Mouse (Mus musculus): ENCODE measurements around the gene Btbd9. TPM values are rescaled to one million over a fixed set of nuclear protein-coding genes. Genes with fewer than 3 reads are reported as not detected.

The Btbd9 gene
- total RNA-seq, 2 experiments from 2014 or later = 110 to 126 TPM

DNA sequence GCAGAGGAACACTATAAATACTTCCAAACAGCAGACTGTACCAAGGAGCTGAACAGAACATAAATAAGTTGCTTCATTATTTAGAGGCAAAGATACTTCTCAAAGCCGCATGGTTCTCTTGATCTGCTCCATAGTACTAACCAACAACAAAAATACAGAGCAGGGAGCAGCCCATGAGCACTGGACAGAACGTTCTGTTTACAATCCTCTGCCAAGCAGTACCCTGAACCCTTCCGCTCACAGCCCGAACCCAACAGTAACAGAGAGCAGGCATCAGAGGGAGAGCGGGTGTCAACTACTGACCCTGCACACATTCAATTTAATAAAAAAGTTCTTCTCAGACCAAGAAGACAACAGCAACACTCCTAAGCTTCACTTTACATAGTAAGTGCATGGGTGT lies 117.4 kb downstream of the Btbd9 start:
- intact Hi-C loops (cut with DNase I) = loop anchor here (5.0 to 10.0 kb wide), 2 partner anchors 356 to 572 kb away; no protein-coding TSS in a partner anchor
- DNase-seq = no peak

DNA sequence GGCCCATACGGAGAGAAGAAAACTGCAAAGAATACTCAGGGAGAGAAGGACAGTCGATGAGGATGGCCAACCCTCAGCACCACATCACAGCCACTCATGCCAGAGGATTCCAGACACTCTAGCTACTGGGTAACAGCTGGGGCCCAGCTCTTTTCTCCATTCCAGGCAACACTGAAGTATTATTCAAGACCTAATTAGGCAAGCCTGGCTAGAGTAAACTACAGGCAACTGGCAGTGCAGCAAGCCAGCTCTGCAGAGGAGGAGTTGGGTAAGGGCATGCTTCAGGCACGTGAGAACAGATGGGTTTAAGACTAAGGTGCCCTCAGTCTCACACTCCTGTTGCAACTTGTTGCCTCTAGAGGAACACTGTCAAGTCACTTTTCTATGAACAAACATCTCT lies 118.0 kb downstream of the Btbd9 start:
- peak; percentile 31 for DNase-seq
- intact Hi-C loops (cut with DNase I) = loop anchor here (5.0 to 10.0 kb wide), 2 partner anchors 356 to 571 kb away; no protein-coding TSS in a partner anchor

DNA sequence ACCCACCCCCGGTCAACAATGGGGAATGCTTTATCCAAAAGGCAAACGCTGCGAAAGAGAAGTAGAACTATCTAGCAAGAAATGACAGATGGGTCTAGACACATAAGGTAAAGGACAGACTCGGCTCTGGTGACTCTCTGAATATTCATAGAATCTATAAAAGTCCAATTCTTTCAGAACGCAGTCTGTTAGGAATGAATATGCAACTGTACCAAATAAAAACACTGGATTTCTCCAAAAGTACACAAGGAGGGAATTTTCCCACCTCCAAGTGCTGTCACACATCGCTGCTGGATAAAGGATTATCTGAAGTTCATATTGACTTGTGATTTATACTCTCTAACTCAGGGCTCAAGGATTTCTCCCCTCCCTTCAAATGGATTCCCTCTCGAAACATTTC lies 118.8 kb downstream of the Btbd9 start:
- intact Hi-C loops (cut with DNase I) = loop anchor here (5.0 to 10.0 kb wide), 2 partner anchors 357 to 570 kb away; no protein-coding TSS in a partner anchor
- no peak for DNase-seq

DNA sequence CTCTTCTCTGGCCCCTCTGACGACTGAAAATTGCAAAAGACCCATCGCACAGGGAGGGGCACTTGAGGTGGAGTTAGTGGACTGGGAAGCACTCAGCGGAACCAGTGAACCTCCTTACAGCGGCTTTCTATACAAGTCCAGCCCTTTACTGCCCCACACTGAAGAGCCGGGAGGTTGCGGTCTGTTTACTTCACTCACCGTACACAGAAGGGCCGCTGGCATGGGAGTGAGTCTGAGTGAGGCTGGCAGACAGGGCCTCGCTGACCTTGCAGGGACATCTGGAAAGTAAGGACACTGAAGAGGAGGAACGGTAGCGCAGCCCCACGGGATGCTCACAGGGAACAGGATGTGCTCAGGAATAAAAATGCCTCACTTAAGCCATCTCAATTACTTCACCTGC lies 120.0 kb downstream of the Btbd9 start:
- intact Hi-C loops (cut with DNase I) = loop anchor here (5.0 to 10.0 kb wide), 2 partner anchors 359 to 569 kb away; no protein-coding TSS in a partner anchor
- DNase-seq = no peak

DNA sequence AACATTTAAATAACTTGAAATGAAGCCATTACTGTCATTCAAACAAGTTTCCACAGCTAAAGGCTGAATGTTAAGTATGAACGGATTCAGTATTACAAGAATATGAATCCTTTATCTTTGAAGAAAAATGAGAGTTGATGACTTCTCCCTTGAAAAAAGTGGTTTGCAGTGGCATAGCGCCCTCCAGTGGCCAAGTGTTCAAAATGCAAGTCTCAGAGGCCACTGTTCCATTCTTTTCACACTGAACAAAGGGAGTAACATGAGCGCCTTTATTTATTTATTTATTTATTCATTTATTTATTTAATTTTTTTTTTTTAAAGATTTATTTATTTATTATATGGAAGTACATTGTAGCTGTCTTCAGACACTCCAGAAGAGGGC lies 121.4 kb downstream of the Btbd9 start:
- DNase-seq = peak; percentile 78
- intact Hi-C loops (cut with DNase I) = loop anchor here (5.0 to 10.0 kb wide), 2 partner anchors 360 to 568 kb away; no protein-coding TSS in a partner anchor

DNA sequence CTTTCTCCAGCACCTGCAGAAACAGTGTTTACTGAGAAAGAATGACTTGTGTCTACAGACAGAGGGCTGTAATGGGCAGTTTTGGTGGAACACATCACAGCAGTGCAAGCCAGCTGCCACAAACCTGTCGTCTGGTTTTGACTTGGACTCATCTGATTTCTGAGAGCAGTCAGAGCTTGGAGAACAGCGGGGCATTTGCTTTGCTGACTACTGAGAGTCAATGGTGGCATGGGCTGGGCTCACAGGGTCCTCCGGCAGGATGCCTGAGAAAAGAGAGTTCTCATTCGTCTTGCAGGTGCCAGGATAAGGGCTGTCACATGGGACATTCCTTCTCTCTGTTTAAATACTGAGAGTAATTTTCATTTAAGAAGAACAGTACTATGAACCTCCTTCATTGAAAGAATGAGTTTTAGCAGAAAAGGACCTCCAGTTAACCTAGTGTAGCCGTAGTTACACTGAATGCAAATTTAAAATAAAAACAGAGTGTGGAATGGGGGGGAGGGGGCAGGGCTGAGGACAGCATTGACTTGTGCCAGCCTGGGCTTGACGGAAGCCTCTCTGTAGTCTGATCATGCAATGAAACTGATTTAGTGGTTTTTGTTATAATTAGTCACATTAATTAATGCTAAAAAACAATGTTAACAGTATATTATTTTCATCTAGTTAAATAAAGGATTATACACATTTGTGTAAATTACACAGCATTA lies 122.0 kb downstream of the Btbd9 start:
- DNase-seq = peak; percentile 34
- intact Hi-C loops (cut with DNase I) = loop anchor here (10.0 kb wide), 1 partner anchor 360 kb away; no protein-coding TSS in a partner anchor

DNA sequence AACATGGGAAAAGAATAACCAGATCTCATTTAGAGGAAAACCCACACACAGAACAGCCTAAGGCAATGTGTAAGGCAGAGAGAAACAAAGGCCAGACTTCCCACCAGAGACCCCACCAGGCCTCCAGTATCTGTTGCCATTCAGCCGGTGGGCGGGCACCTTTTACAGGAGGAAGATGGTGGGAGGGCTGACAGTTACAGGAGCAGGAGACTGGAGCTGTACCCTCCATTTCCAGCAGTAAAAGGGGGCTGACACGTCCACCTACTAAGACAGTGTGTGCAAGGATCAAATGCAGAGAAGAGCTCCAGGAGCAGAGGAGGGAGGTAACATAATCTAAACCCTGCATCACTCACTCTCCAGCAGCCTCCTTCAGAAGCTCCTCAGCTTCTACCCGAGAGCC lies 123.0 kb downstream of the Btbd9 start:
- no peak for DNase-seq
- intact Hi-C loops (cut with DNase I) = loop anchor here (10.0 kb wide), 1 partner anchor 362 kb away; no protein-coding TSS in a partner anchor

DNA sequence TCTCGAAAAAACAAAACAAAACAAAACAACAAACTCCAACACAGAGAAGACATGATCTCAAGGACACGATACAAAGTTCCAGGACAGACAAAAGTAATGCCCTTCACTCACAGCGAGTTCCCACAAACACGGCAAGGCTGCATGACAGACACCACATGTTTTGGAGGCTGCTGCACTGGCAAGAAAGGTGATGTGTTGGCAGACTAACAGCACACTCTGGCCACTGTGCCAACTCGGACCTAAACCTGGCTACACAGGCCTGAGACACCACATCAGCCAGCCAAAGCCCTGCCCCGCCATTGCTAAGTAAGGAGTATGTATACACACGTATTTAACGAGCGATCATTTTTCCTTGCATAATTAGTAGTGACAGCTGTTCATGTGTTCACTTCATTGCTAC lies 123.9 kb downstream of the Btbd9 start:
- intact Hi-C loops (cut with DNase I) = loop anchor here (10.0 kb wide), 1 partner anchor 362 kb away; no protein-coding TSS in a partner anchor
- DNase-seq = no peak

DNA sequence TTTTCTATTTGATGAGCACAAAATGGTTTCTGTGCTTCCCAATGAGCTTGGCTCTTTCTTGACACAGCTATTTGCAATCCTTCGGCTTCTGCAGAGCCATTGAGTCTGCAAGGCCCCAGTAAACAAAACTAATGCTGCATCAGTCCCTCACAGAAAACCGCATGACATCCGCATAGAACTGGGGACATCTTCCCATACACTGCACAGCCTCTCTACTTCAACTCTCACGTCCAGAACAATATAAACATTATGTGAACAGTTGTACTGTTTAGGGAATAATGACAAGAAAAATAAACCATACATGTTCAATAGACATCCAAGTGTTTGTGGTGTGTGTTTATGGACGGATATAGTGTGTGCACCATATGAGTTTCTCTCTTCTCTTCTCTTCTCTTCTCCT lies 127.7 kb downstream of the Btbd9 start:
- DNase-seq = no peak
- intact Hi-C loops (cut with DNase I) = no loop called here

DNA sequence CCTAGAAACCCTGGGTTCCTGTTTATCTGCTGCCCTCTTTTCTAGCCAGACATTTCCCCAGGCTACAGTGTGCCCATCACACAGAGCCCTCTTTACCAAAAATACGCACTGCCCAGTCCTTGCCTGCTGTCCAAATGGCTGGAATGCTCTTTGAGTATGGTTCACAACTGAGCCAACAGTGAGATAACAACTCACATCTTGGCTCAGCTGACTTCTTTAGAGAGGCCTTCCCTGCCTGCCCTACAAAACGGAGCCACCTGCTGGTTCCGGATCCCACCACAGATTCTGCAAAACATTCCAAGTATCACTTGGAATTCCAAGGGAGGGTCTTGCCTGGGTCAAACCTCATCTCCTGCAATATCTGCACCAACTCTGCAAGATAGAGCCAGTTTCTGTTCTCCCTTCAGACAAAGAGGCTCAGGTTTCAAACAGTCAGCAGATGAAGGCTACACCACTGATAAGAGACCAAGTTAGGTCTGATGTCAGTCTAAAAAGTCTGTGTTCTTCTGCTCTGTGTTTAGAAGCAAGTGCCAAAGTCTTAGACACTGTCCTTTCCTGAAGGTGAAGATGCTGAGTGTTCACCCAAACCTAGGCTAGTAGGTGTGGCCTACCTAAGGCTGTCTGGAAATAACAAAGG lies 130.4 kb downstream of the Btbd9 start:
- intact Hi-C loops (cut with DNase I) = no loop called here

DNA sequence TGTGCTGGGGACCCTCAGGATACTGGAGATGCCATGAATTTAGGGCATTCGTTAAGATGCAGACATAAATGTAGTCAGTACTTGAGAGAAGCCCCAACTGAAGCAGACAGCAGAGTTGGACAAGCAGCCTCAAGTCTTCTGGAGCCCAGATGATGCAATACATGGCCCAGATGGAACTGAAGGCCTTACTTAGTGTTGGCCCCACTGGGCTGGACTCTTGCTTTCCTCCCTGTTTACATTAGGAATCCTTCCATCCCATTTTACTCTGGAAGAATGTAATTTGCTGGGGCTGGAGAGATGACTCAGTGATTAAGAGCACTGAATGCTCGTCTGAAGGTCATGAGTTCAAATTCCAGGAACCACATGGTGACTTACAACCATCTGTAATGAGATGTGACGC lies 136.6 kb downstream of the Btbd9 start:
- intact Hi-C loops (cut with DNase I) = no loop called here
- DNase-seq = no peak

More for the DNA sequence above, 130.4 kb downstream of the Btbd9 start:
- DNase-seq = no peak

DNA sequence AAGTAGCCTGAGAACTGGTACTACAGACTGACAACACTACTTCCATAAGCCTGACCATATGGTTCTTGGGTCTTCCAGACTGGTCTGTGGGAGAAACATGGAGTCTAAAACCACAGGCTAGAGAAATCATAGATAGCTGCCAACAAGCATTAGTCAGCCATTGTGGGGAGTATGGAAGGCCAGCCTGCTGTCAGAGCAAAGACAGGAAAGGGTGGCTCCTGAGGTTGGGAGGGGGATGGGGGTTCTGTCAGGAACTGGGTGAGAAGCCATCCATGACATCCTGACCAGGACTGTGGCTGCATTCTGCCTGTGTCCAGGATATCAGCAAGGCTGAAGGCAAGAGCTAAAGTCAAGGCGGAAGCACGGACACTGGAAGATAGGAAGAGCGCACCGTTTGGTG lies 137.5 kb downstream of the Btbd9 start:
- intact Hi-C loops (cut with DNase I) = no loop called here
- DNase-seq = no peak

DNA sequence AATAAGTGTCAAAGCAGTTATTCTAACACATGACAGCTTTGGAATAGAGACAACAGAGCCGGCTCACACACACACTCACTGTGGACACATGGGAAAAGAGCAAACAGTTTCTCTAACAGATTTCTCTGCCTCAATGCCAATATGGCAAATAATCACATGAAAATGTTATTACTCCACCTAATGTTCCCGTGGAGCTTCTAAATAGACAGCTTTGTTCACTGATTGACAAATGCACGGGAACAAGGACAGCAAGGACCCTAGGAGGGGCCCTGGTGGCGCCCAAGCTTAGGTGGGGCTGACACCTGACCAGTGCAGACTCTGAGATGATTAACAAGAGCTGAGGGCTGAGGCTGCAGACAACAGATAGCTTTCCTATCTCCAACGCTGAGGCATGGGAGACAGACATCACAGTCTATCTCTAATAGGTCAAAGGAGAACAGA lies 140.2 kb downstream of the Btbd9 start:
- intact Hi-C loops (cut with DNase I) = no loop called here
- DNase-seq = no peak

DNA sequence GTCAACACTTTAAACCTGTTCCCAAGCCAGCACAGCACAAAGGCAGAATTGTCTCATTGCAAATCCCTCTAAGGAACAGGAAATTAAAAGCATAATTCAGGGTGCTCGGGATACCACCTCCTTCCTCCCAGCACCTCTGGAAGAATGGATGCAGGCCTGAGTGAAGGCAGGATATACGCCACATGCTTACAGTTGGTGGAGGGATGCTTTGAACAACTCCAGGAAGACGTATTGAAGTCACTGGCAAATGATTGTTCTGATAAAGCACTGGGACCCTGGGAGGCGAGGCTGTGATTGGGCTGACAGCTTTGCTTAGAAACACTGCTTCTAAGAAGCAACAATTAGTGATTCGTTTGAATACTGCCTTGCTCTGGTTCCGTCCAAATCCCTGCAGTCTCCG lies 140.8 kb downstream of the Btbd9 start:
- DNase-seq = no peak
- intact Hi-C loops (cut with DNase I) = no loop called here

DNA sequence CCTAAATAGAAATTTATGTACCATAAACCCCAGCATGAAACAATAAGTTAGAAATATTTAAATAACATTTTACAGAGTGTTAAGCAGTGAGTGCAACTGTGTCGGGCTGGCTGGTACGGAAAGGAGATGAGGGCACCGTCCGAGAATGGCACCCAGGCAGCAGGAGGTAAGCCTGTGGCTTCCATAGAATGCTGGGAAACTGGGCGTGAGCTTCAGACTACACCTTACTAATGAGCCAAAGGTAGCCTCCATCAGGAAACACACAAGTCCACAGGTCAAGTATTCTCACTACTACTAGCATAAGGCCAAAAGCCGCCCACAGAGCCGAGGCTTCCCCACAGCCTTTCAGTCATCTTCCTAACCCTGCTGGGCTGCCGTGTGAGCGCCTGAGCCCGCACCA lies 144.2 kb downstream of the Btbd9 start:
- DNase-seq = no peak
- intact Hi-C loops (cut with DNase I) = no loop called here

DNA sequence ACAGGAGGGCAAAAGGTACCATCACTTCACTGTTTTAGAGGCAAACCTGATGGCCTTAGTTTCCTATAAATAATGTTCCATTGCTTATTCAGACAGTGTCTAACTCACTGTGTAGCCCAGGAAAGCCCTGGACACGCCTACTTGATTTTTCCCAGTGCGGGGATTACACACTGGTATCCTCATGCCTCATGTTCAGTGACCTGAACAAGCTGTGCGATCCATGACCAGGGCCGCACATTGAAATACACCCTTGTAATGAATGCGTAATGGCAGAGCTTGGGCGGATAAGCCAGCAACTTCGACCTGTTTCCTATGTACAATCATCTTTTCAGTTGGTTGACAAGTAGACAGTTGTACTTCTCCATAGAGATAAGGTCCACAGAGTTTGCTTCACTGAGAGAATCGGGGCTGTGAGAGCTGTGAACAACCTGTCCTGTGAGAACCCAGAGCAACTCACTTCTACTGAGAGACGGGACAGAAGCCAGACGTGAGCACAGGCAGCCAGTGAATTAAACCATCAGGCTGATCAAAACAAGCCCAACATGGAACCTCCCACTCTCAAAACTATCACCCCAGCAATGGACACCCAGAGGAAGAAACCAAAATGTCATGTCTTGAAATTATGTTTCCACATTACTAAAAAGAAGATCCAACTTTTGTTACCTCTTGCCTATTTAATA lies 145.2 kb downstream of the Btbd9 start:
- intact Hi-C loops (cut with DNase I) = no loop called here
- no peak for DNase-seq

DNA sequence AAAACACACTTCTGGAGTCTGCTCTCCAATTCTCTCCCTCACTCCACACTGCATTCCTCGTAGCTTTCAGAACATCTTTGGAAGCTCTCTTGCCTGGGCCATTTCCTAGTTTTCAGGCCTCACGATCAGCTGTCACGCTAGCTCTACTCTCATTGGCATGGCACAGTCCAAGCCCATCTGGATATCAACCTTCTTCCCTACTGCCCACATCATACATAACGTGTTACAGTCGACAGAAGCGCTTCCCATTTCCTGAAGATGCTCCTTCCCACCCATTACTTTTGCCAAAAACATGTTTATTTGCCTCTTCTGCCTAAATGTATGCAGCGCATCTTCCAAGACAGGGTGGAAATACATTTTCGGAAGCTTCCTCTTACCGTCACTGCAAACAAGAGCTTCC lies 147.6 kb downstream of the Btbd9 start:
- DNase-seq = no peak
- intact Hi-C loops (cut with DNase I) = no loop called here

DNA sequence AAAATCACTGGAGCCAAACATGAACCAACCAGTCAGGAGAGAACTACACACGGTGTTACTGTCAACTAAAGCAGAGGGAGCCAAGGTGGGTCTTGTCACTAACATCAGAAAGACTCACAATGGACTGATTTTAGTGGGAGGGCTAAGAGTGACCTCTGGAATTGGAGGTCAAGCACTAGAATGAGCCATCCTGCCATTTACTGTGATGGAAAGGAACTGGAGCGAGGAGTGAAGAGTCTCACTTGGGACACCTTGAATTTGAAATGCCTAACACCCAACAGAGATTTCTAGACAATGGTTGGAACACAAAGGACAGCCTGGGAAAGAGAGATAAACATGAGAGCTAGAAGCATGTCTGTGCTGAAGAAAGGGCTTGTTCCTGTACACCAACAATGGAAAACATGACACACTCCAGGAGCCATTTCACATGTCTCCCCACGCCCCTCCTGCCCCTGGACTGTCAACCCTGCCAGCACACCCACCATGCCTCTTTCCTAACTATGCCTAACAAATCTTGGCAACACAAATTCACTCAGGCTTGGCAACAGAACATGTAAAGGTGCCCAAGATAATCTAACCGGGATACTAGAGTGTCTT lies 152.9 kb downstream of the Btbd9 start:
- intact Hi-C loops (cut with DNase I) = no loop called here
- DNase-seq = no peak

DNA sequence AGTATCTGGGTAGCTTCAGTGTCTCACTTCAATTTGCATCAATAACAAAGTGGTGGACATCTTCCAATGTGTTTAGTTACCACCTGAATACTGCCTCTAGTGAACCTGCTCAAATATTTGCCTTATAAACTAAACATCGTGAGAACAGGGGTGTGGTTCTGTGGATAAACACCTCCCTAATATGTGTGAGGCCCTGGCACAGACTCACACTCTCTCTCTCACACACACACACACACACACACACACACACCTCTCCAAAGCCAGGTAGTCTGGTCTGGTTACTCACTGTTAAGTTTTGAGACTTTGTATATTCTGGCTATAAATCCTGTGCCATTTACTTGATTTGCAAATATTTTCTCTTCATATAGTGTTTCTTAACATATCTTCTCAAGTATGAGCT lies 154.0 kb downstream of the Btbd9 start:
- intact Hi-C loops (cut with DNase I) = no loop called here
- no peak for DNase-seq

DNA sequence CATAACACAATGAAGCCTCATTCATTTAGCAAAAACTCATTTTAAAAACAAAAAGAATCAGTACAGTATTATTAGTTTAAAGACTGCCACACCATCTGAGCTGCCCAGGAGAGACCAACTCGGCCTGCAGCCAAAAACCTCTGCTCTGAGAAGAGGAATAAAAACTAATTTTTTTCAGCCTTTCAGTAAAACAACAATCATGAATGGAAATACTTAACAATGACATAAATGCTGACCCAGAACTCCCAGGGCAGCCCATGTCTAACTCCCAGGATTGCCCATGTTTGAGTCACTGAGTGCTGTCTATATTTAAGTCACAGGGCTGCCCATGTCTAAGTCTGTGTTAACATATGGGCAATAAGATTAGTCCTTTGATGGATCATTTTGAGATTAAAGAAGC lies 155.0 kb downstream of the Btbd9 start:
- intact Hi-C loops (cut with DNase I) = no loop called here
- DNase-seq = no peak

DNA sequence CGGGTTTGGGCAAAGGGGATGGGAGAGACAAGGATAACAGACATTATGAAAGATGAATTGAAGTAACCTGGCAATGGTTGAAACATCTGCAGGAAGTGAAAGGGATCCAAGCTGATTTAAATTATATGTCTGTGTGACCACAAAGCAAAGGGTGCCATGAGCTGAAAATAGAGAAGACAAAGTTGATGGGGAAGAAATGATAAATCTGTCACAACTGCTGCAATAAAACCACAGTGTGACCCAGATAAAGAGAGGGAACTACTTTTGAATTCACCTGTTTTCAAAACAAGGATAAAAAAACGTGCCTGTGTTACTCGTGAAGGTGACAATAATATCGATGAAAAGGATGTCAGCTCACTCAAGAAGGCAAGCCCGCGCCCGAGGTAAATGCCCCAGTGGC lies 156.8 kb downstream of the Btbd9 start:
- intact Hi-C loops (cut with DNase I) = no loop called here
- no peak for DNase-seq

Measured in left cerebral cortex, postnatal 4 days (tissue).